Mouse (Mus musculus): ENCODE results near the gene Mfsd8.

- TF ChIP-seq EP300 (IDR thresholded peaks at IDR 0.05; ENCODE audit: low read depth) (no peak), CTCF (IDR thresholded peaks at IDR 0.05; ENCODE audit: low read depth) (no peak)
These were observed 46.3 kb downstream of the Mfsd8 start for GRCm38 (mm10) chr3:40800373-40800823.

Measured in heart, postnatal 0 days (tissue).